Mouse (Mus musculus) stomach, embryonic 15.5 days (tissue): Measurements from ENCODE around the gene Ykt6. TPM values are rescaled to one million over a fixed set of nuclear protein-coding genes. Genes with fewer than 3 reads are reported as not detected.

Source experiments
- ATAC-seq: fragments of 200-750 bp; cut with Nextera tagmentation; 2 replicates; pipeline ENCODE4 v1.8.0; 2017; ENCODE audit warnings: low read depth, moderate number of reproducible peaks, moderate TSS enrichment; ENCODE audit not compliant: insufficient read depth, low FRiP score
- H3K27ac ChIP-seq: fragments of 300-500 bp; sonication (generic); 2 replicates; pipeline ENCODE4 v1.5.1; 2015; ENCODE audit warnings: mild to moderate bottlenecking, inconsistent platforms
- H3K27me3 ChIP-seq: fragments of 300-500 bp; sonication (generic); replicated peaks from 2 replicates; pipeline ENCODE4 v1.6.1; 2015; ENCODE audit warnings: inconsistent platforms
- H3K36me3 ChIP-seq: fragments of 300-500 bp; sonication (generic); 2 replicates; pipeline ENCODE4 v1.6.1; 2015; ENCODE audit warnings: inconsistent platforms
- H3K4me1 ChIP-seq: fragments of 300-500 bp; sonication (generic); 2 replicates; pipeline ENCODE4 v1.6.1; 2015; ENCODE audit warnings: inconsistent platforms
- H3K4me2 ChIP-seq: fragments of 300-500 bp; sonication (generic); 2 replicates; pipeline ENCODE4 v1.6.1; 2015; ENCODE audit warnings: mild to moderate bottlenecking, inconsistent platforms
- H3K4me3 ChIP-seq: fragments of 300-500 bp; sonication (generic); replicated peaks from 2 replicates; pipeline ENCODE4 v1.5.1; 2015; ENCODE audit warnings: inconsistent platforms
- H3K9ac ChIP-seq: fragments of 300-500 bp; sonication (generic); 2 replicates; pipeline ENCODE4 v1.6.1; 2015; ENCODE audit warnings: inconsistent platforms
- H3K9me3 ChIP-seq: fragments of 300-500 bp; sonication (generic); 2 replicates; pipeline ENCODE4 v1.6.1; 2016; ENCODE audit warnings: inconsistent platforms
- WGBS: fragments of 180-500 bp; shearing (Covaris S2); methylation state at CpG from one replicate; pipeline ENCODE4 v1.1.7; 2015; 5-methylcytosine and 5-hydroxymethylcytosine counted together
- polyA plus RNA-seq: library from polyadenylated mRNA; unstranded; fragments of >200 nt; fragmentation: Nextera tagmentation; extraction: Ambion mirVana; gene quantifications from 2 replicates; pipeline ENCODE4 v1.2.1, GENCODE M21; 2015

Gene Ykt6
- polyA plus RNA-seq = 48.7 and 54.8 TPM in 2 replicates

DNA sequence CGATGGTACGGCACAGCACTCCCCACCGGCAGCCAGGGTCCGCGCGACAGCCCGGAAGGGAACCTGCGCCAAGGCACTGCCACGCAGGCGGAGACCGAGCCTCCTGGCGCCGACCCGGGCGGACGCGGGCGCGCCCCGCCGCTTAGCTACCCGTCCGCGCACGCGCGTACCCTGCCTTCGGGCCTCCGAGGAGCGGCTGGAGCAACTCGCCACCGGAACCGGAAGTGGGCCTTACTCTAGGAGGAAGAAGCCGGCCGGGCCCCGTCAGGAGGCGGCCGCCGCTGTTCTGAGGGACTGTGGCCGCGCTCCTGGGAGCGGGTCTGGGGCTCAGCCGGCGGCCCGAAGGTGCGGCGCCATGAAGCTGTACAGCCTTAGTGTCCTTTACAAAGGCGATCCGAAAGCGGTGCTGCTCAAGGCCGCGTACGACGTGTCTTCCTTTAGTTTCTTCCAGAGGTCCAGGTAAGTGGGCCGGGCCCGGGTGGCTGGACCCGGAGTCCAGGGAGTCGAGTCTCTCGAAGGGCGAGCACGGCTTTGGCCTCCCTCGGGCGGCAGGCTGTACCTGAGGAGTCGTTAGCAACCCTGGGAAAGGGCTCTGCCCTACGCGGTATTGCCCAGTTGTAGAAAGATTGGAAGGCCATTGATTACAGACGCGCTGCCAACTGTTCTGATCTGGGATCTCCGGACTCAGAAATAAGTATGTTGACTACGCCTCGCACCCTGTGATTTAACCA, at the start of gene Ykt6:
TSS of gene Ykt6 (plus strand) at position 148 of the 731 bp plus-strand sequence.
- peaks cover 10% of the 10 kb centered on the region; the same call in 1 of the 2 replicates for H3K4me1 ChIP-seq
- no peaks in the 10 kb centered on the region for H3K27me3 ChIP-seq
- peak; percentile 97 for ATAC-seq
- peak within 1 kb of the TSS; percentile 86 for H3K4me2 ChIP-seq
- H3K9me3 ChIP-seq = no peaks in the 10 kb centered on the region
- WGBS = under 1% methylated on average over 71 of the region's 71 CpGs
- peak within 1 kb of the TSS; percentile 93 for H3K4me3 ChIP-seq
- 0 out of 2 replicates have a peak, but pooled peaks cover 9% of the 10 kb centered on the region for H3K36me3 ChIP-seq
- H3K27ac ChIP-seq = peak within 1 kb of the TSS; percentile 96
- peak within 1 kb of the TSS; percentile 88 for H3K9ac ChIP-seq

DNA sequence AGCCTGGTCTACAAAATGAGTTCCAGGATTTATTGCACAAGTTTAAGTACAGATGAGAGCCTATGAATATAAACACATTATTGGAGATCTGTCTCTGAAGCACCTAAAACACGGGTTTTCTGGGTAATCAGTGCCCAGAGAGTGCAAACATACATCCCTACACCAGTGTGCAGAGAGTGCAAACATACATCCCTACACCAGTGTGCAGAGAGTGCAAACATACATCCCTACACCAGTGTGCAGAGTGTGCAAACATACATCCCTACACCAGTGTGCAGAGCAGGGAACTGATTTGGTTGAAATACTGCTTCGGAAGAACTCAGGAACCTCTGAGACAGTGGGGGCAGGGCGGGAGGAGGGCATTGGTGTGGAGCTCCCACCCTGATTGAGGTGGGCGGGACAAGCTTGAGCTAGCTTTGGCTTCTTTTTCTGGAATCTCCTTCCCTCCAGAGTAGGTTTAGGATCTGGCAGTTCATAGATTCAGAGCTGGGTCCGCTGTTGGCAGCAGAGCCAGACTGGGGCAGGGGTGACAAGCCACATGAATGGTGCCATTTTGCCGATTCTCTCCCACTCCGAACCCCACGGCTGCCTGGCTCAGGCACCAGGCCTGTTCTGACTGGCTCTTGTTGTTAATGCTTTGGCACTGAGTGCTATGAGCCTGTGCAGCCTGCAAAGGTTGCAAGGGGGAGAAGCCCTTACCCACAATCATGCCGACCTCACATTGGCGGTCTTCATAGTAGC, 49.5 kb upstream of the Ykt6 start:
- Histone ChIP-seq H3K4me3 (no peak overlapping the region), H3K4me2 (no peak overlapping the region), H3K9ac (no peak overlapping the region), H3K27ac (no peak overlapping the region), H3K9me3 (no peaks in the 10 kb centered on the region), H3K36me3 (no peaks in the 10 kb centered on the region), H3K4me1 (peaks cover 17% of the 10 kb centered on the region), H3K27me3 (no peaks in the 10 kb centered on the region)
- 76% methylated on average over 10 of the region's 10 CpGs for WGBS
- ATAC-seq = no peak

DNA sequence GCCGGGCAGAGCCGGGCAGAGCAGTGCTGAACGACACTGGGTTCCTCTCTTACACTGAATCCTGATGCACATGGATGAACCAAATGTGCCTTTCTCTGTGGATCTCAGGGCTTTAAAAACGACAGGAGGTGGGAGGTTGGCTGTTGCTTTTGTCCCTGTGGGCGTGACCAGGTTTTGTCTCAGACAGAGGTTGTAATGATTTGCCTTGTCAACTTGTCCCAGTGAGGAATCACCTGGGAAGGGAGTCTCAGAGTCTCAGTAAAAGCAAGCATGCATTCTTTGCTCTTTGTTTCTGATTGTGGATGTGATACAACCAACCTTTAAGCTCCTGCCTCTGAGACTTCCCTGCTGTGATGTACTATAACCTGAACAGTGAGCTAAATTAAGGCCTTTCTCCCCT, 48.4 kb upstream of the Ykt6 start:
- H3K36me3 ChIP-seq = no peaks in the 10 kb centered on the region
- no peak for ATAC-seq
- no peak overlapping the region for H3K4me3 ChIP-seq
- no peaks in the 10 kb centered on the region for H3K27me3 ChIP-seq
- H3K9ac ChIP-seq = no peak overlapping the region
- no peaks in the 10 kb centered on the region for H3K9me3 ChIP-seq
- WGBS = 58% methylated on average over 5 of the region's 5 CpGs
- H3K4me2 ChIP-seq = no peak overlapping the region
- H3K27ac ChIP-seq = no peak overlapping the region
- H3K4me1 ChIP-seq = peaks cover 8% of the 10 kb centered on the region

DNA sequence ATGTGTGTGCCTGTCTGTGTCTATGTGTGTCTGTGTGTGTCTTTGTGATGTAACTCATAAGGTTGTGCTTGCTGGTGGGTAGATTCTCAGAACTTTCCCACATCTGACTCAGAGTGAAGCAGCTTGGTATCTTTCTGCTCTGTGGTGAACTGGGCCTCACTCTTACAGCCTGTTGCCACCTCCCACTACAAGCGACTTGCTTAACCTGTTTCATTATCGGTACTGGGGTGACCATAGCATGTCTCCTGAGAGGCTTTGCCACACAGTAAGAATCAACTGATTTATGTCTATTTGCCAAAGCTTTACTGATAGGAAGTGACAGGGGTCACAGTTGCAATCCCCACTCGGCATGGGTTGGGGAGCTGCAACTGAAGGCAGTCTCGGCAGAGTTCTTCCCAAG, 46.9 kb upstream of the Ykt6 start:
- H3K9ac ChIP-seq = no peak overlapping the region
- no peaks in the 10 kb centered on the region for H3K27me3 ChIP-seq
- peak overlapping the region; percentile 67 for H3K27ac ChIP-seq
- H3K4me3 ChIP-seq = no peak overlapping the region
- no peaks in the 10 kb centered on the region for H3K36me3 ChIP-seq
- H3K9me3 ChIP-seq = no peaks in the 10 kb centered on the region
- no peaks in the 10 kb centered on the region for H3K4me1 ChIP-seq
- 39% methylated on average over 4 of the region's 4 CpGs for WGBS
- no peak overlapping the region for H3K4me2 ChIP-seq
- peak; percentile 80 for ATAC-seq

DNA sequence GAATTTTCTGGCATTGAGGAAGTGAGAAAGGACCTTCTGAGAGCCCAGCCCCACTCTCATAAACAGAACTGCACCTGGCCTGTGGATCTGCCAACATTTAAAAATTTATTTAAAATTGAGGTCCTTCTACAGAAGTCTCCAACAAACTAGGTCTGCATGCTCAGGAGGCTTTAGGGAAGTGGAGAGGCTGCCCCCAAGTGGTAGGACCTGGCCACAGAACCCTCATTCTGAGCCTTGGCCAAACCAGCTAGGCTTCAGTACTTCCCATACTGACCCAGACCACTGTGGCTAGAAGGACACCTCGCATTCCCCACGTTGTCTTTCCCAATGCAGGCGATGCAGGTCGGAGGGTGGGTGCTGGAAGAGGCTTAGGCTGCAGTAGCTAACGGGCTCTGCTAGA, 42.9 kb upstream of the Ykt6 start:
- Histone ChIP-seq H3K4me2 (no peak overlapping the region), H3K27me3 (no peaks in the 10 kb centered on the region), H3K4me3 (no peak overlapping the region), H3K4me1 (no peaks in the 10 kb centered on the region), H3K9ac (no peak overlapping the region), H3K9me3 (no peaks in the 10 kb centered on the region), H3K27ac (no peak overlapping the region), H3K36me3 (no peaks in the 10 kb centered on the region)
- peak; percentile 56; the same call in 1 of the 2 replicates for ATAC-seq
- 23% methylated on average over 5 of the region's 5 CpGs for WGBS

DNA sequence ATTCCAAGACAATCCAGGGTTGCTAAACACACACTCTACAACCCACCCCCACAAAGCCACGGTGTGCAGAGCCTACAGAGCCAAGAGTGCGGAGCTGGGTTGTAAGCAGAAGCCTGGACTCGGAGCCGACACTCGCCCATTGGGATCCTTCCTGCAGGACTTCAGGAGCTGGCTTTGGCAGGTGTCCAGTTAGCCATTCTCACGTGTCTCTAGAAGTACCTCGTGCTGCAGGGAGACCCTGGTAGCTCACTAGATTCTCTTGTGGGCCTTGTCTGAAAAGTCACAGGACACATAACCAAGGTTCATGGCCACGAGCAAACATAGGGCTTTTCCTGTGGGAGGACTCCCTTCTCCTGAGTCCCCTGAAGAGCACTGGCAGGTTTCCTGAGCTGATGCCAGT, 42.2 kb upstream of the Ykt6 start:
- Histone ChIP-seq H3K4me3 (no peak overlapping the region), H3K9ac (no peak overlapping the region), H3K9me3 (no peaks in the 10 kb centered on the region), H3K27ac (no peak overlapping the region), H3K36me3 (no peaks in the 10 kb centered on the region), H3K27me3 (no peaks in the 10 kb centered on the region), H3K4me2 (no peak overlapping the region), H3K4me1 (no peaks in the 10 kb centered on the region)
- 62% methylated on average over 8 of the region's 8 CpGs for WGBS
- no peak for ATAC-seq

DNA sequence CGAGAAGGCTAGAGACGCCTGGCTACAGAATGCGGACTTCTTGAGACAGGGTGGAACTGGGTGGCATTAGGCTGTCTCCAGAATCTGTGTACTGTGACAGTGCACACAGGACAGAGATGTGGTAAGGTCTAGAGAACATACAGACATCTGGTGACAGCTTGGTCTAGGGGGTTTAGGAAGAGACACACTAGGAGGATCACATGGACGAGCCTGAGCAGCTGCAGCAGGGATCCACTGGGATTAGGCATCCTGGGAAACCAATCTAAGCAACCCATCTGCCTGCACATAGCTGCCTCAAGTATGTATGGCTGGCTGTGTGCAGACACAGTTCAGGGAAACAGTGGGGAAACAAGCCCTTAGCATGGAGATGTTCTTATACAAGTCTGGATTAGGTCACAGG, 41.6 kb upstream of the Ykt6 start:
- Histone ChIP-seq H3K27me3 (no peaks in the 10 kb centered on the region), H3K9me3 (no peaks in the 10 kb centered on the region), H3K27ac (no peak overlapping the region), H3K4me1 (no peaks in the 10 kb centered on the region), H3K36me3 (no peaks in the 10 kb centered on the region), H3K4me2 (no peak overlapping the region), H3K4me3 (no peak overlapping the region), H3K9ac (no peak overlapping the region)
- no peak for ATAC-seq
- WGBS = 79% methylated on average over 4 of the region's 4 CpGs

DNA sequence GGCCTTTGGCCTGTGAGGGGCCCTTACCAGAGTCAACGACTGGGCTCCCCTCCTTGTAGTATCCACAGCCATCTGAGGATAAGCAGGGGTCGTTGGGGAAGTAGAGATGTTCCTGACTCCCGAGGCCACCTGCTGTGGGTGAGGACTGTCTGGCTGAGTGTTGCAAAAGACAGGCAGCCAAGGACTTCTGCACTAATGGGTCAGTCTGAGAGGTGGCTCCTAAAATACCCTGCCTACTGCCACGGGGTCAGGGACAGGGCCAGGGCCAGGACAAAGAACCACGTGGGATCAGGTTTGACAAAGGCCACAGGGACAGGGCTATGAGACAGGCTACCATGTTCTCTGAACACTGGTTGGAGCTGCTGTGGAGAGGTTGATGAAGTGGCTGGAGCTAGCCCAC, 40.6 kb upstream of the Ykt6 start:
- no peak for ATAC-seq
- H3K27me3 ChIP-seq = no peaks in the 10 kb centered on the region
- no peaks in the 10 kb centered on the region for H3K36me3 ChIP-seq
- H3K9me3 ChIP-seq = no peaks in the 10 kb centered on the region
- no peak overlapping the region for H3K4me2 ChIP-seq
- no peak overlapping the region for H3K27ac ChIP-seq
- H3K9ac ChIP-seq = no peak overlapping the region
- no peak overlapping the region for H3K4me3 ChIP-seq
- 64% methylated on average over 5 of the region's 5 CpGs for WGBS
- no peaks in the 10 kb centered on the region for H3K4me1 ChIP-seq

DNA sequence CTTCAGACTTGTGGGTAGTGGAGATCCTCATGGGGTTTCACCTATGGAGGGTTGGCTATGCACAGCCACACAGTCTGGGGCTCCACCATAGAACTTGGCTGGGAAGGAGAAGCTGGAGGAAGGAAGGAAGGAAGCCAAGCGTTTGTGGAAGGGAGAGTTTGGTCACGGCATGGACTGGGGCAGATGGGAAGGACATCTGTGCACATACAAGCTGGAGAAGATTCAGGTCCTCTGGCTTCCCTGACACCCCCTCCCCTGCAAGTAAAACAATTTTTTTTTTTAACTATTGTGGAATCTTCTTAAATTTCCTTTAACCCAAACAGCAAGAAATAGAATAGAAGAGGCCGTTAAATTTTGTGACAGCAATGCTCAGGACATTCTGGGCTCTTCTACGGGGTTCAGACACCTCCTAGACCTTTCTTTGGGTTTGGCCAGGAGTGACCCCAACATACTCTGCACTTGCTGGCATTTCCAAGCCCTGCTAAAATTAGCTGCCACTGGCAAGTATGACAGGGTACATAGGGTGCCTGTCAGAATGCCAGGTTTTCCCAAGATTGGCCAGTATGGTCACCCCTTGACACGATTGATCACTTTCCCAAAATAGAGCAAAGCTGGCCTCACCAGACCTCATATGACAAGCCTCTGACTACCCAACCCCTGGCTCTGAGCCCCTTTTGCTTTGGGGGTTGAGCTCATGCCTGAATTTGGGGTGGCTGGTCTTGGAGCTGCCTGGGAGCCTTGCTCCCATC, 39.9 kb upstream of the Ykt6 start:
- no peak overlapping the region for H3K4me2 ChIP-seq
- no peaks in the 10 kb centered on the region for H3K27me3 ChIP-seq
- H3K4me1 ChIP-seq = no peaks in the 10 kb centered on the region
- H3K9me3 ChIP-seq = no peaks in the 10 kb centered on the region
- no peak overlapping the region for H3K27ac ChIP-seq
- H3K4me3 ChIP-seq = no peak overlapping the region
- H3K36me3 ChIP-seq = no peaks in the 10 kb centered on the region
- H3K9ac ChIP-seq = no peak overlapping the region
- ATAC-seq = no peak
- WGBS = 74% methylated on average over 5 of the region's 5 CpGs

DNA sequence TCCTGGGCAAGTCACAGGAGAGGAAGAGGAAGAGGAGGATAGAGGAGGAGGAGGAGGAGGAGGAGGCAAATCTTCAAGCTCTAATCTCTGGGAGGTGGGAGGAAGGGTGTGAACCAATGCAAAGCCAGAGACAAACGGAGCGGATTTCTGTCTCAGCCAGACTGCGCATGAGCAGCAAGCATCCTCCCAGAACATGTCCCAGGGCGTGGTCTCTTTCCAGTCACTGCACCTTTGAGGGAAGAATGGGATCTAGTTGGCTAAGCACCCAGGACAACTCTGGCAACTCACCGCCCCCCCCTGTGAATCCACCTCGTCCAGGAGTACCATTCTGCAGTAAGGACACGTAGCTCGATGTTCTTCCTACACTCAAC, 39.3 kb upstream of the Ykt6 start:
- Histone ChIP-seq H3K9ac (no peak overlapping the region), H3K27ac (no peak overlapping the region), H3K4me3 (no peak overlapping the region), H3K9me3 (no peaks in the 10 kb centered on the region), H3K4me1 (no peaks in the 10 kb centered on the region), H3K27me3 (no peaks in the 10 kb centered on the region), H3K4me2 (no peak overlapping the region), H3K36me3 (no peaks in the 10 kb centered on the region)
- 67% methylated on average over 8 of the region's 8 CpGs for WGBS
- no peak for ATAC-seq

DNA sequence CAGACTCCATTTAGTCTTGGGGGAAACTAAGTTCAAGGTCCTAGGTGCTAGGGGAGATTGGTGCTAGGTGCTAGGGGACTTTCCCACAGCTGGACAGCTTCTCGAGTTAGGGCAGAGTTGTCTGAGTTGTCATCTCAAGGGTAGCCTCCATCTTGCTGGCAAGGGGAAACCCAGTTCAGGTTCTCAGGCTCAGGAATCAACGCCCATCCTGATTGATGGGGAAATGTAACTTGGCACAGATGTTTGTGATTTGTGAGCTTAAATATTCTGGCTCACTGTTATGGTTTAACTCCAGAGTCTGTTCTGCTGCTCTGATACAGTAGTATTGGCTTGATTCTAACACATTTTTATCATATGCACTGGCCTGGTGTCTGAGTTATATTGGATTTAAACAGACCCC, 37.4 kb upstream of the Ykt6 start:
- no peak overlapping the region for H3K4me2 ChIP-seq
- H3K27me3 ChIP-seq = no peaks in the 10 kb centered on the region
- H3K4me3 ChIP-seq = no peak overlapping the region
- H3K9ac ChIP-seq = no peak overlapping the region
- no peaks in the 10 kb centered on the region for H3K9me3 ChIP-seq
- 69% methylated on average over 2 of the region's 2 CpGs for WGBS
- no peak for ATAC-seq
- no peaks in the 10 kb centered on the region for H3K36me3 ChIP-seq
- no peak overlapping the region for H3K27ac ChIP-seq
- no peaks in the 10 kb centered on the region for H3K4me1 ChIP-seq

DNA sequence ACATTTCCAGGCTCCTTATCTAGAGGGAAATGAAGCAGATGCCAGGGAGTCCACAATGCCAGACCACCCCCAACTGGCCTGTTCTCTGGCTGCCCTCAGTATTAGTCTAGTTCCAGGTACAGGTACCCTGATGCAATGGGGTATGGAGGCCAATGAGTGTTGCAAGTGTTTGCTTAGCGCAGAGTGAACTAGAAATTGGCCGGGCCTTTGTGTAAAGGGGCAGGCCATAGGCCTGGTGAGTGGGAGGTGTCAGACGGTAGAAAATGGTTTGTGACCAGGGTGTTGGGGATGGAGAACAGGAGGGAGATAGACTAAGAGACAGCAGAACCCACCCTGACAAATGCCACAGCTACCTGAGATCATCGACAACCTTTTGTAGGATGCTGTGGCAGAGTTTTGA, 35.9 kb upstream of the Ykt6 start:
- no peaks in the 10 kb centered on the region for H3K36me3 ChIP-seq

More for the DNA sequence above, 35.9 kb upstream of the Ykt6 start:
- 91% methylated on average over 4 of the region's 4 CpGs for WGBS
- Histone ChIP-seq H3K4me2 (no peak overlapping the region), H3K27ac (no peak overlapping the region), H3K9ac (no peak overlapping the region), H3K9me3 (no peaks in the 10 kb centered on the region), H3K4me1 (no peaks in the 10 kb centered on the region), H3K4me3 (no peak overlapping the region), H3K27me3 (no peaks in the 10 kb centered on the region)
- peak; percentile 43; the same call in 1 of the 2 replicates for ATAC-seq
